Mouse (Mus musculus): ENCODE data around the gene Hk1. TPM values are rescaled to one million over a fixed set of nuclear protein-coding genes. Genes with fewer than 3 reads are reported as not detected.

The Hk1 gene
- polyA plus RNA-seq, 1 experiment from 2014 or later: 83.4 TPM

DNA sequence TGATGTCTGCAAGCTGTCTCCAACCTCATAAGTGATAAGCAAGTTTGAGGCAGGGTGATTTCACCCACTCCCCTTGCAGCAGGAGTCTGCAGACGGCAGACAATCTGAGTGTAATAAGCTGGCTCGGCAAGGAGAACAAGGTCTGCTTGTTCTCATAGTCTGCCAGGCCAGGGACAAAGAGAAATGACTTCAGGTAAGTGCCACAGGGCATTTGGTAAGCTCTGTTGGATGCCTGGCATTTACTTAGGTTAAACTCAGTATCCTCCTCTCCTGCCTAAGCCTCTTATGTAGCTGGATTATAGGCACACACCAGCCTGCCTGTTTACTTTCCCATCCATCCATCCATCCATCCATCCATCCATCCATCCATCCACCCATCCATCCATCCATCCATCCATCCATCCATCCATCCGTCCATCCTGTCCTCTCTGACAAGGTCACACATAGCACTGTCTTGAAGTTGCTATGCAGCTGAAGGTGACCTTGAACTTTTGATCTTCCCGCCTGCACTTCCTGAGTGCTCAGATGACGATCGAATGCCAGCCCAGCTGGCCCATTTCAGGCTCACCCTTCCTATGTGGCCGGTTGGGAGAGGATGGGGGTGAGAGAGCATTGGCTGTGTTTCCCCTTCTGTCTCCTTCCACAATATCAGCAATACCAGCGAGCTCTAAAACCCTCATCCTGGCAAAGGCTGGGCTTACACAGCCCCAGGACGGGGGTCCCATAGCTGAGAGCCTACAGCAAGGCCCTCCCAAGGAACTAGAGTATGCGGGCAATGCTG, 69.3 kb downstream of the Hk1 start:
- no peaks in the 10 kb centered on the region for H3K27me3 ChIP-seq
- no peak for ATAC-seq (ENCODE audit: low FRiP score)
- no peak overlapping the region for H3K4me3 ChIP-seq
- no peaks in the 10 kb centered on the region for H3K9me3 ChIP-seq
- peaks cover 23% of the 10 kb centered on the region for H3K36me3 ChIP-seq
- H3K9ac ChIP-seq: no peak overlapping the region
- WGBS: 86% methylated on average over 10 of the region's 10 CpGs
- H3K4me1 ChIP-seq (replicated peaks): peaks cover 16% of the 10 kb centered on the region
- H3K27ac ChIP-seq: no peak overlapping the region
- no peak overlapping the region for H3K4me2 ChIP-seq

GRCm38 (mm10) chr10:62309593-62309992, 70.1 kb downstream of the Hk1 start:
- Histone ChIP-seq H3K4me1 (replicated peaks) (peaks cover 16% of the 10 kb centered on the region), H3K9ac (no peak overlapping the region), H3K9me3 (no peaks in the 10 kb centered on the region), H3K36me3 (peaks cover 21% of the 10 kb centered on the region), H3K4me2 (no peak overlapping the region), H3K4me3 (no peak overlapping the region), H3K27ac (no peak overlapping the region), H3K27me3 (no peaks in the 10 kb centered on the region)
- WGBS: 93% methylated on average over 5 of the region's 5 CpGs
- ATAC-seq (ENCODE audit: low FRiP score): no peak

DNA sequence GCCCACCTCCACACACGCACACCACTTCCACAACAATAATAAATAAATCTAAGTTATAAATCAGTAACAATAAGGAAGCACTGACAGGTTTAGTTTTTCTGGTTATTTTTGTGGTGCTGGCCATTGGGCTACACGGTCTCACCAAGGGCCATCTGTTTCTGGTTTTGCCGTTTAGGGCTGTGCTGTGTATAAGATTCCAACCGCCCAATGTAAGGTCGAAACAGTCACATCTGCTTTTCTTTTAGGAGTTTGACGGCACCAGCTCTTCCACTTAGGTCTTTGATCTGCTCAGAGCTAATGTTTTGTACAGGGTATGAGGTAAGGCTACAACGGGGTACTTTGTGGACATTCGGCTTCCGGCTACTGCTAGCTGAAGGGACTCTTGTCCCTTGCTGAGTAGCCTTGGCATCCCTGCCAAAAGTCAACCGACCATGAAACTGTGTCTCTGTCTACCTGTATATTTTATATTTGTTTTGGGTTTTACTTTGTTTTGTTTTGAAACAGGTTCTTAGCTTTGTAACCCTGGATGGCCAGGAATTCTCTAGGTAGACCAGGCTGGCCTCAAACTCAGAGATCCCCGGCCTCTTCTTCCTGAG, 70.7 kb downstream of the Hk1 start:
- Histone ChIP-seq H3K27me3 (no peaks in the 10 kb centered on the region), H3K27ac (no peak overlapping the region), H3K4me3 (no peak overlapping the region), H3K4me1 (replicated peaks) (peaks cover 12% of the 10 kb centered on the region), H3K4me2 (no peak overlapping the region), H3K36me3 (peaks cover 23% of the 10 kb centered on the region), H3K9me3 (no peaks in the 10 kb centered on the region), H3K9ac (no peak overlapping the region)
- WGBS: 90% methylated on average over 11 of the region's 11 CpGs
- no peak for ATAC-seq (ENCODE audit: low FRiP score)

- Histone ChIP-seq H3K4me3 (no peak overlapping the region), H3K4me1 (replicated peaks) (peaks cover 2% of the 10 kb centered on the region), H3K27me3 (no peaks in the 10 kb centered on the region), H3K27ac (no peak overlapping the region), H3K36me3 (peaks cover 38% of the 10 kb centered on the region), H3K9ac (no peak overlapping the region), H3K9me3 (no peaks in the 10 kb centered on the region), H3K4me2 (no peak overlapping the region)
- no peak for ATAC-seq (ENCODE audit: low FRiP score)
- WGBS: 67% methylated on average over 3 of the region's 3 CpGs
Measured at GRCm38 (mm10) chr10:62306483-62306882, 73.2 kb downstream of the Hk1 start.

GRCm38 (mm10) chr10:62305090-62305489, 74.6 kb downstream of the Hk1 start:
- Histone ChIP-seq H3K27me3 (no peaks in the 10 kb centered on the region), H3K4me1 (replicated peaks) (no peaks in the 10 kb centered on the region; the same call in 1 of the 2 replicates), H3K9me3 (no peaks in the 10 kb centered on the region), H3K4me2 (no peak overlapping the region), H3K9ac (no peak overlapping the region), H3K27ac (no peak overlapping the region), H3K36me3 (peaks cover 38% of the 10 kb centered on the region), H3K4me3 (no peak overlapping the region)
- no peak for ATAC-seq (ENCODE audit: low FRiP score)
- WGBS: 90% methylated on average over 6 of the region's 6 CpGs

DNA sequence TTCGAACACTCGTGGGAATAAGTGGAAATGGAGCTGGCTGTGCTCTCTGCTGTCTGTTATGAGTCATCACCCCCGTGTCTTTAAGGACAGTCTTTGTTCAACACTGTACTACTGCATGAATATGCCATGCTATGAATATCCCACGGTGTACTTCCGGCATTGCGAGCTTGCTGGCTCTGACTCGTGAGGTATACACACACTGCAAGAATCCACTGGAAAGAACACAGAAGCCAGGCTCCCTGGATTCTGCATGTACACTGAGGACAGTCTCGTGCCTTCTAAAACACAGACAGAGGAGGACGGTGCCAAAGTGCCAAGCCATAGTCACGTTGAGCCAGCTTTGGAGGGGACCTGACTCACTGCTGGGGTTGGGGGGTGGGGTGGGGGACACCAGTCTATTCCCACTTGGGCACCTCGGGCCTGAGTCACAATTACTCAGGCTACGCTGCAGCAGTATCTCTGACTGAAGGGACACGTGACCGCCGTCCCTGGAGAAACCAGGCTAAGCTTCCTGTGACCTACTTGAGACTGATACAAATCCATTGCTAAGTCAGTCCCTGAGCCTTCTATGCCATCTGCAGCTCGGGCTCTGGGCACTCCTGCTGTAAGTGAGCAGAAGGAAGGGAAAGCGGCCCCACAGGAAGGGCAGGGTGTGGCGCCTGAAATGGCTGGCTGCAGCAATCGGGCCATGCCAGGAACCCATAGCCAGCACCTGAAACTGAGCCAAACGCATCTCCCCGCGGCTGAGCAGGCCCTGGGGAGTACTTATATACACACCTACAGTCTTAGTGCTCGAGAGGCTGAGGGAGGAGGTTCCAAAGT, 79.5 kb downstream of the Hk1 start:
- Histone ChIP-seq H3K4me2 (no peak overlapping the region), H3K9ac (no peak overlapping the region), H3K4me1 (replicated peaks) (peaks cover 5% of the 10 kb centered on the region), H3K27me3 (no peaks in the 10 kb centered on the region), H3K36me3 (peaks cover 51% of the 10 kb centered on the region), H3K4me3 (no peak overlapping the region), H3K27ac (no peak overlapping the region), H3K9me3 (no peaks in the 10 kb centered on the region)
- WGBS: 87% methylated on average over 23 of the region's 23 CpGs
- ATAC-seq (ENCODE audit: low FRiP score): no peak

DNA sequence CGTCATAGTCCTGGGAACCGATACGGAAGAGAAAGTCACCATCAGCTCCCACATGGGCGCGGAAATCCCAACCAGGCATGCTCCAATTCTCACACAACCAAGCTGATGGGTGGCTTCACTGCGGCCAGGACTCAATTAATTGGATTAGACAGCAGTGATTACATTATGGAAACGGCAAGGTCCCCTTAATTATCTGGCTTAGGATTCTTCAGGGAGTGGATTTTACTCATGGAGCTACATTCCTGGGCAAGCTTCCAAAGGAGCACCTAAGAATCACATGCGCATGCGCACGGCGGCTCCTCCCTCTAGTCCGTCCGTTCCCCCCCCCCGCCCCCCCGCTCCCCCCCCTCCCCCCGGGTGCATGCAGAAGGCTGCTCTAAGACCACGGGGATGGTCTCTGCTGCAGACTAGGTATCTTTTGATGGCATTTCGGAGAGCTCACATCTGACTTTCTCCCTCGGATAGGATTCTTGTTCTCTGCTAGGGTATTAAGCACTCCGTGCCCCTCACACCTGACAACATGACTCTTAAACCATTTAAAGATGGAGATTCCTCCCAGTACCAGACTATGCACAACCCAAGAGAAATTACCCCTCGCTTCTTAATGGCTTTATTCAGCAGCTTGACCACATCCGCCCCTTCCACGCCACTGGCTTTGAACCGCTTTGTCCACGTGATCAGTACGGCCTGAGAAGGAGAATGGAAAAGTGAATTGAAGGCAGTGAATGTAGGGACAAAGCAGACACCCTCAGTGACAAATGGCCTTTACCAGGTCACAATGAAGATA, 83.4 kb downstream of the Hk1 start:
- WGBS: 54% methylated on average over 22 of the region's 26 CpGs
- Histone ChIP-seq H3K36me3 (peaks cover 64% of the 10 kb centered on the region), H3K4me1 (replicated peaks) (peaks cover 5% of the 10 kb centered on the region), H3K27ac (peak overlapping the region; percentile 41), H3K9me3 (no peaks in the 10 kb centered on the region), H3K4me2 (peak overlapping the region; percentile 30), H3K9ac (no peak overlapping the region), H3K27me3 (no peaks in the 10 kb centered on the region), H3K4me3 (no peak overlapping the region)
- ATAC-seq (ENCODE audit: low FRiP score): peak; percentile 32; the same call in 1 of the 2 replicates

DNA sequence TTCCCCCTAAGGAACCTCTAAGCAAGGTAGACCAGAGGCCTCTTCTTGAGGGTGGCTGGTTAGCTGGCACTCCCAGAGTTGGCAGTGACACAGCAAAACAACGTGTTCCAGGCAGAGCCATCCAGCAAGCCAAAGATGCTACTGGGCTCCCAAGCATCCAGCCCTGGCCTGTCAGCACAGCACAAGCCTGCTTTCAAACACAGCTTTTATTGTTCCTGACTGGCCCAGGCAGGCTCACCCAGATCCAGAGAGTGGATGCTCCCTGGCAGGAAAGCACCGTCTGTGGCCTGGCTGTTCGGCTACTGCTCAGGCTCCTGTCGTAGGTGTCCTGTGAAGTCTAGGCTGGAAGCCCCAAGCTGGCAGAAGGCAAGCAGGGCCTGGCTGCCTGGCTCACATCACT, 85.6 kb downstream of the Hk1 start:
- Histone ChIP-seq H3K4me1 (replicated peaks) (peaks cover 5% of the 10 kb centered on the region), H3K36me3 (peaks cover 77% of the 10 kb centered on the region), H3K9ac (no peak overlapping the region; the same call in 1 of the 2 replicates), H3K27ac (no peak overlapping the region), H3K9me3 (no peaks in the 10 kb centered on the region), H3K4me3 (no peak overlapping the region), H3K27me3 (no peaks in the 10 kb centered on the region), H3K4me2 (no peak overlapping the region)
- whole genome bisulfite sequencing: 90% methylated on average over 4 of the region's 4 CpGs
- no peak for ATAC-seq (ENCODE audit: low FRiP score)

GRCm38 (mm10) chr10:62287460-62288124, 92.1 kb downstream of the Hk1 start:
- Histone ChIP-seq H3K27ac (no peak overlapping the region), H3K4me3 (no peak overlapping the region), H3K36me3 (peaks cover 82% of the 10 kb centered on the region), H3K9me3 (no peaks in the 10 kb centered on the region), H3K4me1 (replicated peaks) (no peaks in the 10 kb centered on the region), H3K27me3 (no peaks in the 10 kb centered on the region), H3K4me2 (no peak overlapping the region), H3K9ac (no peak overlapping the region)
- 79% methylated on average over 6 of the region's 6 CpGs for WGBS
- no peak for ATAC-seq (ENCODE audit: low FRiP score)

DNA sequence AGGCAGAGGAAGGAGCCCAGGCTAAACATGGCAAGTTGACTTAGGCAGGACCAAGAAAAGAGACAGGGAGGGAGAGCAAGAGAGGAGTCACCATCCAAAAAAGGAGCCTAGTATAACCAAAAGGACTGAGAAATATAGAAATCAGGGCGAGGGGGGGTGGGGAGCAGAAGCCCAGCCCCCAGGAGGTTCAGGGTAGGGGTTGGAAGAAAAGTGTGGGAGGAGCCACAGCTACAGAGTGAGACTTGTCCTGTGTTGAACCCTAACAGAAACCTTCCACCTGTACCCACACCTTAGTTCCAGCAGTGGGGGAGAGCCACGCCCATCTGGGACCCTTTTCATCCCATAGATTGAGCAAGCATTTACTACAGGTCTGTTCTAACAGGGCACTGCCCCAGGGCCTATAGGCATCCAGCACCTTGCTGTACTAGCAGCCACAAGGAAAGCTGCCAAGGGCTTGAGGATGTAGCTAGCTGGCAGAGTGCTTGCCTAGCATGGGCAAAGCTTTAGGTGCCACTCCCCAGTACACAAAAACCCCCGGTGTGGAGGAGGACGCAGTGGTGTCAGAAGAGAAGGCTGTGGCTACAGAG, 96.4 kb downstream of the Hk1 start:
- H3K9me3 ChIP-seq: no peaks in the 10 kb centered on the region
- peaks cover 82% of the 10 kb centered on the region for H3K36me3 ChIP-seq
- ATAC-seq (ENCODE audit: low FRiP score): no peak
- H3K4me3 ChIP-seq: no peak overlapping the region
- no peak overlapping the region for H3K4me2 ChIP-seq
- H3K27me3 ChIP-seq: no peaks in the 10 kb centered on the region
- H3K27ac ChIP-seq: no peak overlapping the region
- H3K4me1 ChIP-seq (replicated peaks): no peaks in the 10 kb centered on the region
- WGBS: 82% methylated on average over 4 of the region's 4 CpGs
- no peak overlapping the region for H3K9ac ChIP-seq

- 54% methylated on average over 9 of the region's 9 CpGs for WGBS
- Histone ChIP-seq H3K36me3 (peaks cover 82% of the 10 kb centered on the region), H3K9ac (no peak overlapping the region), H3K4me2 (no peak overlapping the region), H3K9me3 (no peaks in the 10 kb centered on the region), H3K4me3 (no peak overlapping the region), H3K27ac (no peak overlapping the region), H3K27me3 (no peaks in the 10 kb centered on the region), H3K4me1 (replicated peaks) (no peaks in the 10 kb centered on the region)
- ATAC-seq (ENCODE audit: low FRiP score): no peak
Measured at GRCm38 (mm10) chr10:62282782-62283181, 96.9 kb downstream of the Hk1 start.
